Mouse (Mus musculus) bone marrow macrophage, adult 2 months (primary cell): ENCODE measurements around the gene Nynrin. TPM values are rescaled to one million over a fixed set of nuclear protein-coding genes. Genes with fewer than 3 reads are reported as not detected.
A peak's percentile ranks its signal among the peaks of the same experiment; 100 is the strongest.

Experiments
- H3K27ac ChIP-seq: 2 replicates; pipeline ENCODE4 v1.5.1; 2012; ENCODE audit warnings: low read depth, low read length; ENCODE audit not compliant: insufficient read depth
- H3K4me1 ChIP-seq: 2 replicates; pipeline ENCODE4 v1.6.1; 2012; ENCODE audit warnings: low read length; ENCODE audit not compliant: control insufficient read depth, insufficient read depth
- H3K4me3 ChIP-seq: 2 replicates; pipeline ENCODE4 v1.5.1; 2012; ENCODE audit warnings: mild to moderate bottlenecking, low read length, moderate library complexity; ENCODE audit not compliant: insufficient read depth
- CTCF ChIP-seq: IDR thresholded peaks from 2 replicates; pipeline ENCODE4 v1.5.1; 2012; ENCODE audit warnings: low read depth, mild to moderate bottlenecking, low read length, moderate library complexity
- POLR2A ChIP-seq: IDR thresholded peaks from 2 replicates; pipeline ENCODE4 v1.6.1; 2012; ENCODE audit warnings: mild to moderate bottlenecking, low read depth, low read length, borderline replicate concordance
- polyA plus RNA-seq: library from polyadenylated mRNA; stranded (reverse); fragments of >200 nt; gene quantifications from 2 replicates; pipeline ENCODE4 v1.2.4, GENCODE M21; 2012; ENCODE audit not compliant: missing spikeins, insufficient read depth, insufficient read length

Gene Nynrin
- polyA plus RNA-seq: 2.3 and 3.2 TPM in 2 replicates

- Histone ChIP-seq H3K4me1 (0 out of 2 replicates have a peak, but pooled peaks cover 3% of the 10 kb centered on the region), H3K27ac (no peak within 1 kb of the TSS), H3K4me3 (peak within 1 kb of the TSS; percentile 45)
- no peak for TF ChIP-seq CTCF
- TF ChIP-seq POLR2A: no peak
Measured at GRCm38 (mm10) chr14:55853621-55854285, at the start of gene Nynrin. Gene Nynrin (plus strand): TSS chr14:55854010.

GRCm38 (mm10) chr14:55814885-55815284, 38.9 kb upstream of the Nynrin start:
- H3K4me1 ChIP-seq: peaks cover 3% of the 10 kb centered on the region; the same call in 1 of the 2 replicates
- peak overlapping the region; percentile 11; the same call in 1 of the 2 replicates for H3K4me3 ChIP-seq
- no peak for TF ChIP-seq CTCF
- no peak for TF ChIP-seq POLR2A
- H3K27ac ChIP-seq: no peak overlapping the region

GRCm38 (mm10) chr14:55815310-55815751, 38.5 kb upstream of the Nynrin start:
- no peak overlapping the region for H3K27ac ChIP-seq
- TF ChIP-seq POLR2A (no peak), CTCF (no peak)
- peaks cover 3% of the 10 kb centered on the region; the same call in 1 of the 2 replicates for H3K4me1 ChIP-seq
- H3K4me3 ChIP-seq: peak overlapping the region; percentile 11; the same call in 1 of the 2 replicates

- H3K4me1 ChIP-seq: peaks cover 3% of the 10 kb centered on the region; the same call in 1 of the 2 replicates
- TF ChIP-seq POLR2A (no peak), CTCF (no peak)
- no peak overlapping the region for H3K4me3 ChIP-seq
- H3K27ac ChIP-seq: no peak overlapping the region
Measured at GRCm38 (mm10) chr14:55819845-55820405, 33.9 kb upstream of the Nynrin start.

GRCm38 (mm10) chr14:55820576-55820975, 33.2 kb upstream of the Nynrin start:
- Histone ChIP-seq H3K4me3 (no peak overlapping the region), H3K27ac (no peak overlapping the region), H3K4me1 (peaks cover under 1% of the 10 kb centered on the region; the same call in 1 of the 2 replicates)
- TF ChIP-seq CTCF (no peak), POLR2A (no peak)

GRCm38 (mm10) chr14:55822435-55822990, 31.3 kb upstream of the Nynrin start:
- H3K4me1 ChIP-seq: no peaks in the 10 kb centered on the region; the same call in 1 of the 2 replicates
- no peak overlapping the region for H3K4me3 ChIP-seq
- H3K27ac ChIP-seq: no peak overlapping the region
- TF ChIP-seq CTCF: peak; percentile 78
- no peak for TF ChIP-seq POLR2A

GRCm38 (mm10) chr14:55822991-55823762, 30.6 kb upstream of the Nynrin start, which contains the start of gene Nfatc4:
Gene Nfatc4 (plus strand): TSS chr14:55823144.
- H3K4me3 ChIP-seq: peak within 1 kb of the TSS; percentile 46
- no peaks in the 10 kb centered on the region; the same call in 1 of the 2 replicates for H3K4me1 ChIP-seq
- H3K27ac ChIP-seq: no peak within 1 kb of the TSS
- TF ChIP-seq CTCF (no peak), POLR2A (no peak)

GRCm38 (mm10) chr14:55824001-55824480, 29.8 kb upstream of the Nynrin start:
- TF ChIP-seq POLR2A (no peak), CTCF (no peak)
- peak overlapping the region; percentile 46; the same call in 1 of the 2 replicates for H3K4me3 ChIP-seq

GRCm38 (mm10) chr14:55824481-55825215, 29.2 kb upstream of the Nynrin start:
- H3K4me3 ChIP-seq: no peak overlapping the region
- no peak overlapping the region for H3K27ac ChIP-seq
- TF ChIP-seq CTCF (no peak), POLR2A (no peak)
- H3K4me1 ChIP-seq: no peaks in the 10 kb centered on the region; the same call in 1 of the 2 replicates

More at GRCm38 (mm10) chr14:55824001-55824480, 29.8 kb upstream of the Nynrin start:
- H3K4me1 ChIP-seq: no peaks in the 10 kb centered on the region; the same call in 1 of the 2 replicates
- H3K27ac ChIP-seq: no peak overlapping the region
